Mouse (Mus musculus) duodenum, adult 2 months (tissue): ENCODE data around the gene Fam178b. TPM values are rescaled to one million over a fixed set of nuclear protein-coding genes. Genes with fewer than 3 reads are reported as not detected.

Source experiments
- polyA plus RNA-seq: library from polyadenylated mRNA; depleted of rRNA; stranded (reverse); fragments of >200 nt; gene quantifications from 2 replicates; pipeline ENCODE4 v1.2.3, GENCODE M21; 2012; ENCODE audit warnings: low replicate concordance; rRNA removed

The Fam178b gene
- 0.72 and 1.3 TPM in 2 replicates for polyA plus RNA-seq

GRCm38 (mm10) chr1:36682620-36683355 is at the start of gene Fam178b:
Gene Fam178b, minus strand, starts transcription at chr1:36683183.

GRCm38 (mm10) chr1:36714311-36714710 is 31.3 kb upstream of the Fam178b start, which contains the start of gene Actr1b:
Gene Actr1b, minus strand, starts transcription at chr1:36714422.

DNA sequence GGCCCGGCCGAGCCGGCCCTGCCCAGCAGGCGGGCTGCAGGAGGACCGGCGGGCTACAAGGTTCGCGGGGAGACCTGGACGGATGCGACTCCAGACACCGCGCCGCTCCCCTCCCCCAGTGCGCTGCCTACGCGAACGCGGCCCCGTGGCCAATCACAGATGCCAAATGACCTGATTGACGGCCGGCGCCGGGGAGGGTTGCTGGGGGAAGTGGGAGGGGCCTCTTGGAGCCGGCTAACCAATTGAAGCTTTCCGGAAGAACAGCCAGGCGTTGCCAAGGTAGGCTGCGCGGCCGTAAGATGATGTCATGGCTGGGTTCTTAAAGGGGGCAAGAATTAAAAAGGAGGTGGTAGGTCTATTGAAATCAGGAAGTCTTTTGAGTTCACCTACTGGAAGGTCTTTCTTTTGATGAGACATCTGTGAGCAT is 26.9 kb upstream of the Fam178b start, which contains the start of gene 4933424G06Rik:
TSS of gene 4933424G06Rik (plus strand) at position 296 of the 427 bp plus-strand sequence.

GRCm38 (mm10) chr1:36691271-36692155 is 8.5 kb upstream of the Fam178b start, which contains the start of gene Cox5b:
Gene Cox5b, plus strand, starts transcription at chr1:36691449.

DNA sequence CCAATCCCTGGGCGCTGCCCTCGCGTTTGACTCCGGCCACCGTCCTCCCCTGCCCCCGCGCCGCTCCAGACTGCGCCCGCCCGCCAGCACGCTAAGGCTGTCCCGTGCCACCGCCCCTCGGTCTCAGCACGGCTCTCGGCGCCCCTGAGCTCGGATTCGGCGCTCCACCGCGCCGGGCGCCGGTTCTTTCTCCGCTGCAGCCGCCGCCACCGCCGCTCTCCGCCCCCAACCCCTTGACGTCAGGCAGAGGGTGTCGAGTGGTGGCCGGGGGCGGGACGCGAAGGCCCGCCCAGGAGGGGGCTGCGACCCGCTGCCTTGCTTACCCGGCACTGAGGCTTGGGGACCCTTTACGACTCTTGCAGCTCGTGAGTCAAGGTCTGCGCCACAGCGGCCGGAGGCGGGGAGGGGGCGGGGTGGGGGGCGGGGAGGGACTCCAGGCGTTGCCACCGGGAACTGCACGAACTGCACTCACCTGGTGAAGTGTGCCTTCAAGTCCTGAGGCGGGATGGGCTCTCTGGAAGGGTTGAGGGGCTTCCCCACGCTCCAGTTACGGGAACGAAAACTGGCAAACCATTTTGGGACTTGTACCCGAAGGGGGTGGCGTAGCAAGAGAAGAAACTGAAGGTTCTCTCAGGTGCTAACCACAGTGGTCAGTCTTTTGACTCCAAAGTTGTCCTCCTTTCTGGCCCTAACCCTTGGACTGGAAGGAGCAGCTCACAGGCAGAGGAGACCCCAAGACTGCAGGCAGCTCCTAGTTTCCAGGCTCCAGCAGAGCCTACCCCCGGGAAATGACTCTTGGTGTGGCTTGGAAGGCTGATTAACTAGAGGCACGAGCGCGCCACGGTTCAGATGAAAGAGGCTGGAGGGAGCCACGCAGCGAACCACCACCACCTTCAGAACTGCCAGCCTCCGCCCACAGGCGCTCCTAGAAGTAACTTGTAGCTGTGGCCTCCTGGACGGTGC is 124.7 kb downstream of the Fam178b start, which contains the start of gene Sema4c:
TSS of gene Sema4c (minus strand) at position 319 of the 963 bp plus-strand sequence.

DNA sequence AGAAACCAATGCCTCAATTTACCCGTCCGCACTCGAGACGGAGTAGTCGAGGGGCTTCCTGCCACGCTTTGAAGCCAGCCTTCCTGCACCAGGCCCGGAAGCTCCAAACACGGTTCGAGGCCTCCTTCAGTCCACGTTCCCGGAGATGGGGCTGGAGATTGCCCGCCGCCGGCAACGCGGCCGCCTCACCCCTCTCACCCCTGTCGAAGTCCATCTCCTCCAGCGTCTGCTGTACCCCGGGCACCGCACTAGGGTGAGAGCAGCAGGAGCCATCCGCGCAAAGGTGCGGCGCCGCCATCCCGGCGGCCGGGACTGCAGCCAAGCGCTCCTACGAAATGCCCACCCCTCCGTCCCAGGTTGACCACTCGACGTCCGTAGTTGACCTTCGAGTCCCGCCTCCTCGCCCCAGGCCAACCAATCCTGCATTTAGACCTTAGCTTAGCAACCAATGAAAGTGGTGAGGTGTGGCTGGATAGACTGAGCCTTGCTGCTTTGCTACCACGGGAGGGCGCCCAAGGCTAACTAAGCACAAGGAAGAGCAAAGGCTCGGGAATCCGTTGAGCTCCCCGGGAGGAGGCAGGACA is 136.0 kb downstream of the Fam178b start, which contains the start of gene Ankrd39:
TSS of gene Ankrd39 (minus strand) at position 558 of the 584 bp plus-strand sequence.

GRCm38 (mm10) chr1:36539186-36539585 is 143.8 kb downstream of the Fam178b start, which contains the start of gene Gm42417:
Gene Gm42417, minus strand, starts transcription at chr1:36539429.

DNA sequence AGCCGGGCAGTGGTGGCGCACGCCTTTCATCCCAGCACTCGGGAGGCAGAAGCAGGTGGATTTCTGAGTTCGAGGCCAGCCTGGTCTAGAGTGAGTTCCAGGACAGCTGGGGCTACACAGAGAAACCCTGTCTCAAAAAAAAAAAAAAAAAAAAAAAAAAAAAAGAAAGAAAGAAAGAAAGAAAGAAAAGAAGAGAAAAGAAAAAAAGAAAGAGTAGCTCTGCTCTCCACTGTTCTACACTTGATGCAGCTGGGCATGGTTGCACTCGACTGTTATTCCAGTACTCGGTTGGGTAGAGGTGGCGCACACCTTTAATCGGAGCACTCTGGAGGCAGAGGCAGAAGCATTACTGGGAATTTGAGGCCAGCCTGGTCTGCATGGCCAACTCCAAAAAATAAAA is 146.2 kb downstream of the Fam178b start, which contains the start of gene Ankrd23:
TSS of gene Ankrd23 (minus strand) at position 101 of the 400 bp plus-strand sequence.

Other genes starting within 250 kb of the Fam178b start
- 2.9 and 3.1 TPM in 2 replicates for gene Lman2l, start 237.9 kb downstream of the Fam178b start, polyA plus RNA-seq
- 40.9 and 84.2 TPM in 2 replicates for gene Cnnm4, start 211.6 kb downstream of the Fam178b start, polyA plus RNA-seq
- gene Cnnm3, start 171.3 kb downstream of the Fam178b start, polyA plus RNA-seq: 13.4 and 14.5 TPM in 2 replicates
- gene Ankrd23, start 146.3 kb downstream of the Fam178b start, polyA plus RNA-seq: 5.7 and 7.3 TPM in 2 replicates
- gene Gm42417, start 143.8 kb downstream of the Fam178b start, polyA plus RNA-seq: not detected in 2 replicates
- gene Ankrd39, start 135.7 kb downstream of the Fam178b start, polyA plus RNA-seq: 6.2 and 9.5 TPM in 2 replicates
- 4.7 and 6.1 TPM in 2 replicates for gene Sema4c, start 124.8 kb downstream of the Fam178b start, polyA plus RNA-seq
- 982 and 1,089 TPM in 2 replicates for gene Cox5b, start 8.3 kb upstream of the Fam178b start, polyA plus RNA-seq
- not detected in 2 replicates for gene 4933424G06Rik, start 27.0 kb upstream of the Fam178b start, polyA plus RNA-seq
- 74.6 and 95.8 TPM in 2 replicates for gene Actr1b, start 31.2 kb upstream of the Fam178b start, polyA plus RNA-seq
- 3.3 and 11.2 TPM in 2 replicates for gene Zap70, start 78.6 kb upstream of the Fam178b start, polyA plus RNA-seq